Comparison of ENCODE assay signal across 9 mouse cellular contexts in the genomic region with DNA sequence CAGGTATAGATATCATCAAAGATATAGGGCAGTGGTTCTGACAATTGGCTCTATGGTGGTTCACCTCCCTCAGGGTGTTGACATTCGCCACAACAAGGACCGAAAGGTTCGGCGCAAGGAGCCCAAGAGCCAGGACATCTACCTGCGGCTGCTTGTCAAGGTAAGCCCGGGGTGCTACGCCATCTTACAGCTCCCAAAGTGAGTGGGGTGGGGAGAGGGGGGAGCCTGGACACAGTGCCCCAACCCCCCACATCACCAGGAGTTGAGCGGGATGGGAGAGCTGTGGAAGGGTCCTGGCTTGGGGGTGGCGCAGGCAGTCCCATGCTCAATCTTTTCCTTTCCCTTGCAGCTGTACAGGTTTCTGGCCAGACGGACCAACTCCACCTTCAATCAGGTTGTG. TPM values are rescaled to one million over a fixed set of nuclear protein-coding genes. Genes with fewer than 3 reads are reported as not detected.
DNase-seq lines count a peak whose midpoint lies in the region; ATAC-seq and TF ChIP-seq lines count a peak whose summit lies in the region.
"Had no signal": no experiment of that assay in that cellular context is flagged by ENCODE, and none has a peak within 500 bp of the region (broad histone marks: within the 10 kb centered on the region; RNA-seq: fewer than 3 reads in every experiment).

No protein-coding gene starts in this region.

- H3K9me3 ChIP-seq in kidney, embryonic 16.5 days (ENCODE audit: low read length): no peaks in the 10 kb centered on the region
- no peaks in the 10 kb centered on the region for H3K9me3 ChIP-seq in embryonic facial prominence, embryonic 12.5 days
- no peaks in the 10 kb centered on the region for H3K9me3 ChIP-seq in hindbrain, postnatal 0 days (ENCODE audit: low read length)
- H3K9me3 ChIP-seq in midbrain, postnatal 0 days (ENCODE audit: low read length): no peaks in the 10 kb centered on the region

- peak overlapping the region; percentile 89 for H3K4me2 ChIP-seq in kidney, embryonic 16.5 days (replicated peaks; ENCODE audit: low read depth, low read length)
- H3K4me2 ChIP-seq in embryonic facial prominence, embryonic 12.5 days (replicated peaks): peak overlapping the region; percentile 95
- peak overlapping the region; percentile 83 for H3K4me2 ChIP-seq in hindbrain, postnatal 0 days (ENCODE audit: low read depth, low read length)
- peak overlapping the region; percentile 62 for H3K4me2 ChIP-seq in midbrain, postnatal 0 days (ENCODE audit: low read depth, low read length, poor library complexity, severe bottlenecking)

- ATAC-seq in kidney, embryonic 16.5 days (ENCODE audit: low FRiP score, low TSS enrichment): no peak
- ATAC-seq in embryonic facial prominence, embryonic 12.5 days (ENCODE audit: insufficient number of reproducible peaks, insufficient read depth, low FRiP score, low TSS enrichment): no peak
- no peak for ATAC-seq in hindbrain, postnatal 0 days
- ATAC-seq in midbrain, postnatal 0 days (ENCODE audit: low FRiP score): no peak

- no peak for DNase-seq in kidney, adult 11 months
- DNase-seq in hindbrain, postnatal 0 days (ENCODE audit: low spot score): no peak
- no peak for DNase-seq in midbrain, postnatal 0 days (ENCODE audit: low spot score)
- DNase-seq in Muller cell, postnatal 12 days (ENCODE audit: inconsistent ontology term): no peak
- DNase-seq in left cerebral cortex, postnatal 4 days: no peak
- DNase-seq in cerebellum, postnatal 36 days: no peak
- DNase-seq: kidney, postnatal 10 days had no signal

- H3K27ac ChIP-seq in kidney, embryonic 16.5 days (ENCODE audit: low read length): peak overlapping the region; percentile 91; the same call in 1 of the 2 replicates
- H3K27ac ChIP-seq in embryonic facial prominence, embryonic 12.5 days: no peak overlapping the region
- H3K27ac ChIP-seq in hindbrain, postnatal 0 days: no peak overlapping the region
- H3K27ac ChIP-seq in midbrain, postnatal 0 days (ENCODE audit: low read depth, low read length): no peak overlapping the region

- intact Hi-C loops in left cerebral cortex, postnatal 4 days (cut with DNase I): no loop called here

- peak overlapping the region; percentile 97 for H3K4me3 ChIP-seq in kidney, embryonic 16.5 days (ENCODE audit: low read length)
- H3K4me3 ChIP-seq in embryonic facial prominence, embryonic 12.5 days: peak overlapping the region; percentile 88
- peak overlapping the region; percentile 82 for H3K4me3 ChIP-seq in hindbrain, postnatal 0 days (ENCODE audit: low read length)
- peak overlapping the region; percentile 58 for H3K4me3 ChIP-seq in midbrain, postnatal 0 days (ENCODE audit: low read depth, low read length)

- WGBS in kidney, embryonic 16.5 days: 82% methylated on average over 10 of the region's 10 CpGs
- 86% methylated on average over 10 of the region's 10 CpGs for WGBS in embryonic facial prominence, embryonic 12.5 days
- 85% methylated on average over 10 of the region's 10 CpGs for WGBS in hindbrain, postnatal 0 days
- WGBS in midbrain, postnatal 0 days: 87% methylated on average over 10 of the region's 10 CpGs

- H3K27me3 ChIP-seq in kidney, embryonic 16.5 days (ENCODE audit: insufficient read depth, low read length): no peaks in the 10 kb centered on the region
- H3K27me3 ChIP-seq in embryonic facial prominence, embryonic 12.5 days: no peaks in the 10 kb centered on the region
- no peaks in the 10 kb centered on the region for H3K27me3 ChIP-seq in hindbrain, postnatal 0 days (ENCODE audit: insufficient read depth, low read length)
- H3K27me3 ChIP-seq in midbrain, postnatal 0 days (ENCODE audit: insufficient read depth, low read length): no peaks in the 10 kb centered on the region

- peak overlapping the region; percentile 99 for H3K9ac ChIP-seq in kidney, embryonic 16.5 days (replicated peaks; ENCODE audit: low read length)
- peak overlapping the region; percentile 96 for H3K9ac ChIP-seq in embryonic facial prominence, embryonic 12.5 days
- H3K9ac ChIP-seq in hindbrain, postnatal 0 days (replicated peaks; ENCODE audit: low read length): peak overlapping the region; percentile 94
- peak overlapping the region; percentile 89 for H3K9ac ChIP-seq in midbrain, postnatal 0 days (replicated peaks; ENCODE audit: low read length, poor library complexity, severe bottlenecking)

- peaks cover 49% of the 10 kb centered on the region for H3K36me3 ChIP-seq in kidney, embryonic 16.5 days (ENCODE audit: insufficient read depth, low read length)
- peaks cover 51% of the 10 kb centered on the region for H3K36me3 ChIP-seq in embryonic facial prominence, embryonic 12.5 days
- H3K36me3 ChIP-seq in hindbrain, postnatal 0 days (ENCODE audit: insufficient read depth, low read length): peaks cover 20% of the 10 kb centered on the region
- peaks cover 33% of the 10 kb centered on the region for H3K36me3 ChIP-seq in midbrain, postnatal 0 days (ENCODE audit: insufficient read depth, low read length)

- no peak for TF ChIP-seq CTCF in hindbrain, postnatal 0 days (IDR thresholded peaks at IDR 0.05; ENCODE audit: low read depth)
- TF ChIP-seq CTCF in midbrain, postnatal 0 days (IDR thresholded peaks at IDR 0.05): no peak

- peaks cover 37% of the 10 kb centered on the region for H3K4me1 ChIP-seq in kidney, embryonic 16.5 days (ENCODE audit: insufficient read depth, low read length)
- peaks cover 43% of the 10 kb centered on the region for H3K4me1 ChIP-seq in embryonic facial prominence, embryonic 12.5 days
- H3K4me1 ChIP-seq in hindbrain, postnatal 0 days (ENCODE audit: insufficient read depth, low read length): peaks cover 27% of the 10 kb centered on the region
- H3K4me1 ChIP-seq in midbrain, postnatal 0 days (ENCODE audit: insufficient read depth, low read length): peaks cover 7% of the 10 kb centered on the region

RNA-seq across cellular contexts. Expression of a gene that starts 1.4 kb away (rescaled TPM):
- polyA plus RNA-seq in kidney, embryonic 16.5 days (2015; fragmentation: Nextera tagmentation; extraction: Ambion mirVana): 36.2 and 36.7 TPM in 2 replicates
- 34.7 and 35.3 TPM in 2 replicates for polyA plus RNA-seq in embryonic facial prominence, embryonic 12.5 days (2016; fragmentation: Nextera tagmentation; extraction: Ambion mirVana)
- total RNA-seq in hindbrain, postnatal 0 days (2014; rRNA removed): 27.4 and 31.6 TPM in 2 replicates
- polyA plus RNA-seq in hindbrain, postnatal 0 days (2015; fragmentation: Nextera tagmentation; extraction: Ambion mirVana): 17.8 and 18.5 TPM in 2 replicates
- 22.4 and 23.5 TPM in 2 replicates for total RNA-seq in midbrain, postnatal 0 days (2014; rRNA removed)
- 15.8 and 18.1 TPM in 2 replicates for polyA plus RNA-seq in midbrain, postnatal 0 days (2015; fragmentation: Nextera tagmentation; extraction: Ambion mirVana)
- 10 to 100 TPM; 23.6 to 24.6 TPM for total RNA-seq in left cerebral cortex, postnatal 4 days (2021)

RNA-seq across cellular contexts. Expression of a gene that starts 1.8 kb away (rescaled TPM):
- polyA plus RNA-seq in kidney, embryonic 16.5 days (2015; fragmentation: Nextera tagmentation; extraction: Ambion mirVana): 1.1 and 1.2 TPM in 2 replicates
- 1.3 TPM in 2 replicates for polyA plus RNA-seq in embryonic facial prominence, embryonic 12.5 days (2016; fragmentation: Nextera tagmentation; extraction: Ambion mirVana)
- 0.11 and 0.16 TPM in 2 replicates for total RNA-seq in hindbrain, postnatal 0 days (2014; rRNA removed)
- 0.09 and 0.25 TPM in 2 replicates for polyA plus RNA-seq in hindbrain, postnatal 0 days (2015; fragmentation: Nextera tagmentation; extraction: Ambion mirVana)
- total RNA-seq in midbrain, postnatal 0 days (2014; rRNA removed): 0.14 TPM in 1 of 2 replicates, not detected in the other
- polyA plus RNA-seq in midbrain, postnatal 0 days (2015; fragmentation: Nextera tagmentation; extraction: Ambion mirVana): 0.16 and 0.25 TPM in 2 replicates
- total RNA-seq in left cerebral cortex, postnatal 4 days (2021): 1 to 10 TPM in 1 of 2 experiments, under 1 TPM in 1; 0.62 to 1.1 TPM

RNA-seq across cellular contexts. Expression of a gene that starts 3.9 kb away (rescaled TPM):
- 1,042 and 1,047 TPM in 2 replicates for polyA plus RNA-seq in kidney, embryonic 16.5 days (2015; fragmentation: Nextera tagmentation; extraction: Ambion mirVana)
- polyA plus RNA-seq in embryonic facial prominence, embryonic 12.5 days (2016; fragmentation: Nextera tagmentation; extraction: Ambion mirVana): 926 and 973 TPM in 2 replicates
- total RNA-seq in hindbrain, postnatal 0 days (2014; rRNA removed): 999 and 1,175 TPM in 2 replicates
- 519 and 535 TPM in 2 replicates for polyA plus RNA-seq in hindbrain, postnatal 0 days (2015; fragmentation: Nextera tagmentation; extraction: Ambion mirVana)
- 801 and 989 TPM in 2 replicates for total RNA-seq in midbrain, postnatal 0 days (2014; rRNA removed)
- 473 and 492 TPM in 2 replicates for polyA plus RNA-seq in midbrain, postnatal 0 days (2015; fragmentation: Nextera tagmentation; extraction: Ambion mirVana)
- 100 to 1,000 TPM; 640 to 672 TPM for total RNA-seq in left cerebral cortex, postnatal 4 days (2021)

RNA-seq across cellular contexts. Expression of a gene that starts 6.4 kb away (rescaled TPM):
- polyA plus RNA-seq in kidney, embryonic 16.5 days (2015; fragmentation: Nextera tagmentation; extraction: Ambion mirVana): not detected in 2 replicates
- not detected in 2 replicates for polyA plus RNA-seq in embryonic facial prominence, embryonic 12.5 days (2016; fragmentation: Nextera tagmentation; extraction: Ambion mirVana)
- total RNA-seq in hindbrain, postnatal 0 days (2014; rRNA removed): not detected in 2 replicates
- polyA plus RNA-seq in hindbrain, postnatal 0 days (2015; fragmentation: Nextera tagmentation; extraction: Ambion mirVana): not detected in 2 replicates
- not detected in 2 replicates for total RNA-seq in midbrain, postnatal 0 days (2014; rRNA removed)
- not detected in 2 replicates for polyA plus RNA-seq in midbrain, postnatal 0 days (2015; fragmentation: Nextera tagmentation; extraction: Ambion mirVana)
- total RNA-seq in left cerebral cortex, postnatal 4 days (2021): not detected

RNA-seq across cellular contexts. Expression of a gene that starts 14.3 kb away (rescaled TPM):
- 4.1 and 4.3 TPM in 2 replicates for polyA plus RNA-seq in kidney, embryonic 16.5 days (2015; fragmentation: Nextera tagmentation; extraction: Ambion mirVana)
- polyA plus RNA-seq in embryonic facial prominence, embryonic 12.5 days (2016; fragmentation: Nextera tagmentation; extraction: Ambion mirVana): 6.9 and 11.5 TPM in 2 replicates
- 4.2 and 12.2 TPM in 2 replicates for total RNA-seq in hindbrain, postnatal 0 days (2014; rRNA removed)
- 4.6 and 5.3 TPM in 2 replicates for polyA plus RNA-seq in hindbrain, postnatal 0 days (2015; fragmentation: Nextera tagmentation; extraction: Ambion mirVana)
- total RNA-seq in midbrain, postnatal 0 days (2014; rRNA removed): 8.4 and 9.6 TPM in 2 replicates
- 4.6 and 4.8 TPM in 2 replicates for polyA plus RNA-seq in midbrain, postnatal 0 days (2015; fragmentation: Nextera tagmentation; extraction: Ambion mirVana)
- total RNA-seq in left cerebral cortex, postnatal 4 days (2021): 10 to 100 TPM; 19.1 to 22.2 TPM
